In genomic region chr13:24182878-24183277, GRCm38 (mm10) we compare ENCODE assay signal across 13 mouse cellular contexts.
DNase-seq lines count a peak whose midpoint lies in the region; ATAC-seq lines count a peak whose summit lies in the region.
"Had no signal": no experiment of that assay in that cellular context is flagged by ENCODE, and none has a peak within 500 bp of the region (broad histone marks: within the 10 kb centered on the region; RNA-seq: fewer than 3 reads in every experiment).

No protein-coding gene starts in this region.

- H3K4me3 ChIP-seq in intestine, embryonic 15.5 days (replicated peaks): no peak overlapping the region
- H3K4me3 ChIP-seq: heart, embryonic 13.5 days; liver, embryonic 15.5 days; midbrain, embryonic 15.5 days had no signal

- peak; percentile 41 for DNase-seq in embryo, embryonic 10 days (ENCODE audit: low spot score)
- DNase-seq in embryo, embryonic 9.5 days (ENCODE audit: extremely low spot score): no peak
- peak; percentile 8 to 14 for DNase-seq in kidney, postnatal 36 days
- no peak for DNase-seq in kidney, adult 9 months
- peak; percentile 37 for DNase-seq in mesoderm, embryonic 11.5 days (ENCODE audit: low read depth, low spot score)
- no peak for DNase-seq in T-cell, adult 2 months (ENCODE audit: low spot score)
- DNase-seq in heart, postnatal 10 days: no peak
- DNase-seq: cerebellum, adult 8-10 months had no signal

- H3K9me3 ChIP-seq in intestine, embryonic 15.5 days: no peaks in the 10 kb centered on the region
- H3K9me3 ChIP-seq: heart, embryonic 13.5 days; liver, embryonic 15.5 days; midbrain, embryonic 15.5 days had no signal

- H3K27me3 ChIP-seq in intestine, embryonic 15.5 days (replicated peaks): no peaks in the 10 kb centered on the region
- H3K27me3 ChIP-seq: liver, embryonic 15.5 days; midbrain, embryonic 15.5 days; Patski had no signal

- intact Hi-C loops in heart, postnatal 10 days (cut with DNase I): no loop called here

- 26% methylated on average over 6 of the region's 6 CpGs for WGBS in intestine, embryonic 15.5 days

- H3K4me2 ChIP-seq in intestine, embryonic 15.5 days (replicated peaks): no peak overlapping the region
- H3K4me2 ChIP-seq: heart, embryonic 13.5 days; liver, embryonic 15.5 days; midbrain, embryonic 15.5 days had no signal

- ATAC-seq in intestine, embryonic 15.5 days: peak; percentile 61
- ATAC-seq: midbrain, embryonic 15.5 days; Patski had no signal

- no peak overlapping the region for H3K27ac ChIP-seq in intestine, embryonic 15.5 days
- H3K27ac ChIP-seq: heart, embryonic 13.5 days; liver, embryonic 15.5 days; midbrain, embryonic 15.5 days had no signal

- H3K4me1 ChIP-seq in intestine, embryonic 15.5 days (replicated peaks): peaks cover 9% of the 10 kb centered on the region; the same call in 1 of the 2 replicates
- H3K4me1 ChIP-seq: liver, embryonic 15.5 days; midbrain, embryonic 15.5 days had no signal

- H3K9ac ChIP-seq in intestine, embryonic 15.5 days: no peak overlapping the region
- H3K9ac ChIP-seq: heart, embryonic 13.5 days; liver, embryonic 15.5 days; midbrain, embryonic 15.5 days had no signal

- H3K36me3 ChIP-seq in intestine, embryonic 15.5 days: no peaks in the 10 kb centered on the region
- H3K36me3 ChIP-seq: heart, embryonic 13.5 days; liver, embryonic 15.5 days; midbrain, embryonic 15.5 days had no signal

Comparison
In these comparisons a context has a peak if more than half of its experiments do, and no peak if none do; other contexts are left out.
1. DNase-seq: peak in embryo, embryonic 10 days (single experiment), kidney, postnatal 36 days (2 of 2) and mesoderm, embryonic 11.5 days (single experiment); none in embryo, embryonic 9.5 days (single experiment), kidney, adult 9 months (single experiment), T-cell, adult 2 months (single experiment) and heart, postnatal 10 days (0 of 2).